Mouse (Mus musculus) cerebellum, adult 11-12 months (tissue): Measurements from ENCODE around the gene Lrpprc.

Source experiments
- DNase-seq: peaks from one replicate; pipeline ENCODE4 v3.0.0; 2022

The Lrpprc gene

DNA sequence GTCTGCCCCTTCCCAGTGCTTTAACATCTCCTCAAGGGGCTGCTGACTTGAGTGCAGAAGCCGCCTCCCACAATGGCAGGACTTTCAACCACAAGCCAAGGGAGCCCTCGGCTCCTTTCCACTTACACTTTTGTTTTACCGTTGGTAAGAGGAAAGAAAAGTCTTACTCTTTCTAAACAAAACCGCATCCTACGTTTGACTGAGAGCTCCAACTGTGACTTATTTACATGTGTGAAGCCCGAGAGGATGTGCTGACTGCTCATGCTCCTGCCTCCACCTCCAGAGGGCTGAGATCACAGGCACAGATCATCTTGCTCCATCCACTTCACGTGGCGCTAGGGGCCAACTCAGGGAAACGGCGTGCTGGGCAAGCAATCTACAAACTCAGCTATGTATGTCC lies 32.2 kb downstream of the Lrpprc start:
- DNase-seq, result no peak

DNA sequence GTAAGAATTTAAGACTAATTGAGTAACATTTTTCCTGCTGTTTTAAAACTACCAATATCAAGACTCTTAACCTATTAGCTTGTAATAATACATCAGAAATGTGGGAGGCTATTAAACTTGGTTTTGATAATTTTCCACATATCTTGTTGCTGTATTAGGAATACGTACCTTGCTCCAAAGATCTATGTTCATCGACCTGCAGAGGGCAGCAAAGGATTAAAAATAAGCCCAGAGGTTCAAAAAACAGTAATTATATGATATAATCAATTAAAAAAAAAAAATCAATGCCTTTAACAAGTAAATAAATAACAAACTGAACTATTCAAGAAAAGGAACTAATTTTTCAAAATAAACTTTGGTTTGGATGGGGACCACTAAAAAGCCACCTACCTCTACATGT lies 34.5 kb downstream of the Lrpprc start:
- DNase-seq, result no peak

DNA sequence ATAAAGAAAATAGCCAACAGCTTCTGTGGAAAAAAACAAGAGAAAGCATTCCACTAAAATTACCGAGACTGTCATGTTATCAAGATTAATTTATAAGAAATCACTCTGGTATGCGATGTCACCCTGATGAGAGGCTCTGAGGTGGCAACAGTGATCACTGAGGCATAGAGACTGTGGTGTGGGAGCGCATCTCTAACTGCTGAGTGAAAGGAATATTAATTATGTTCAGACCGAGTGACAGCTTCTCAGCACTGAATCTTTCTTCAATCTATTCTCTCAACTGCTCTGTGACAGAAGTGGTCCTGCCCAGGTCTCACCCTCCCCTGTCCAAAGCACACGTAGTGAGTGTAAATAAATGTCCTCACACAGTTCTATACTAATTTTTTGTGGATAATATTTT lies 37.1 kb downstream of the Lrpprc start:
- no peak for DNase-seq

DNA sequence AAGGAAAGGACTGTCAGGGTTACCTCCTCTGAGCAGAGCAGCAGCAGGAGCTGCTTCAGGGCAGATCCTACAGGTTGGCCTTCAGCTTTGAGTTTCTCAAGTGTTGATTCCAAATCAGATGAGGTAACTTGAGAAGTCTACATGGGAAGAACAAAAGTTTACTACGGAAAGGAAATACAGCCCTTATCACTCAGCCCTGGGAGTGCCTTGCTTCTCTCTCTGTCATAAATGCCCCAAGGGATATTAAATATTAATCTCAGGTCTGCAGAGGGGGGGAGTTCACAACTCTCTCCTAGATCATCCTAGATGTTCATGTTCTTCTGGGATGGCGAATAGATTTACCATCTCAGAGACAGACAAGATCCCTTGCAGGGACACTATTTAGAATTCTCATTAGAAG lies 38.3 kb downstream of the Lrpprc start:
- DNase-seq, result no peak

DNA sequence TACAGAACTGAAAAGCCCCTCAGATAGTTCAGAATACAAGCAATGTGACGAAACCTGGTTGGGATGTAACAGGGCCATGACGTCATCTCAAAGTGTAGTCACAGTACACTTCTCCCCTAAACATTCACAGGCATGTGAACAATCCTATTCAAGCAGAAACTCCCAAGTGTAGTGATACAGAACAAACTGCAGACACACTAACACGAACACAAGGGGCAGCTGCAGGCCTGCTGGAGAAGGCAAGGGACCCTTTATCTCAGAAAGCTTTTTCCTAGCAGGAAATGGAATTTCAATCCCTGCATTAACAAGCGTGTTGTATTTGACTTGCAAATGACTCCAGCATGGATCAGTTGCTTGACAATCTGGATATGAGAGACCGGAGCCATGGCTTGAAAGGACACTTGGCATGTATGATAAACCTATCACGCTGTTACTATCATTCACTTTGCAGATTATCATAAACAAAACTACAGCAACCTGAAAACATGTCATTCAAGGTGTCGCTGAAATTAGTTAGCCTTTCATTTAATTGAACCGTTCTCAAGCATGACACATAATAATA lies 38.9 kb downstream of the Lrpprc start:
- no peak for DNase-seq

DNA sequence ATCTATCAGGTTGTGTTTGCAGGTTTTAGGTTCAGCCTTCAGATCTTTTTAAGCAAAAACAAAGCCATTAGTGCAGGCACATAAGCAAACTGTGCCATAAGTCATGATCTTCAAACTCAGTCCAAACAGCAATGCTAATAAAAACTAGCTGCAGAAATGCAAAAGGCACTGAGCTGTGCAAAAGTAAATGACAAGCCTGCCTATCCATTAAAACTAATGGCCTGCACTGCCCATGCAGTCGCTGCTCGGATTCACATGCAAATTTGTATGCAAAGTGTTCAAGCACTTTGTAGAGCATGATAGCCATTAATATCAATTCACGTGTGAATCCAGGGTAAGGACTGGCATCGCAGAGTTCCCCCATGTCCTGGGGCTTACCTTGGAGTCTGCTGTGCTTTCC lies 40.5 kb downstream of the Lrpprc start:
- no peak for DNase-seq

DNA sequence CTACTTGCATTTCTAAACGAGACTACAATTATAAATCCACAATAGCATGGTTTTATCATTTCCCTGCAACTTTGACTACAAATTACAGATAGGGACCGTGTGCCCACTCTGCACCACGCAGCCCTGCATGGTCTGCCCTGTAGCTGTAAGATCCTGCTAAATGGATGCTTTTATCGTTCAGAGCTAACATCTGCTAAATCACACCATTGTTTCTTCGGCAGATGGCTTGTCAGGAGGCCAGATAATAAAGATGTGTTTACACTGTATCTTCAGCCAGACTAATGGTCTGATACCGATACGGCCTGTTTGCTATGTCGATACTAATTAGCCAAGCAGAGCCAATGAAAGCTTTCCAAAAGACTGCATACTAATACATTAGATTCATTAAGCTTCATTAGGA lies 41.3 kb downstream of the Lrpprc start:
- no peak for DNase-seq

DNA sequence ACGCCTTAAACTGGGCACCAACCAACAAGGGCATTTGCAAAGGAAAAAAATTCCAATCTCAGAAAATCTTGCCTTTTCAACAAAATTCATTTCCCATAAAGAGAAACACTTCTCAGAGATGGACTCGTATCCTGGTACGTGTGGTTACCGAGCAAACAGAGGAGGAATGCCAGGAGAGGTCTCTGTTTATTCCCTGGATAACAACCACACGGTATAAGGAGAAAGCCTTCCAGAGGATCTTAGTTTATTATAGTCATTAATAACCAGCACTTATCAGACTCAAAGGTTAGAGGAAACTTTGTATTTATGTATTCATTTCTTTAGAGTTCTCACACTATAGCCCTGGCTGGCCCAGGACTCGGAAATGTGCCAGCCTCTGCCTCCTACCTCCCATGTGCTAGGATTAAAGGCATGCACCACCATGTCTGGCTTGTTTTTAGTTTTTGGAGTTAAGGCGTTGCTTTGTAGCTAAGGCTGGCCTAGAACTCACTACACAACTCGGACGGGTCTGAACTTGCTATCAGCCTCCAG lies 42.4 kb downstream of the Lrpprc start:
- DNase-seq, result no peak

DNA sequence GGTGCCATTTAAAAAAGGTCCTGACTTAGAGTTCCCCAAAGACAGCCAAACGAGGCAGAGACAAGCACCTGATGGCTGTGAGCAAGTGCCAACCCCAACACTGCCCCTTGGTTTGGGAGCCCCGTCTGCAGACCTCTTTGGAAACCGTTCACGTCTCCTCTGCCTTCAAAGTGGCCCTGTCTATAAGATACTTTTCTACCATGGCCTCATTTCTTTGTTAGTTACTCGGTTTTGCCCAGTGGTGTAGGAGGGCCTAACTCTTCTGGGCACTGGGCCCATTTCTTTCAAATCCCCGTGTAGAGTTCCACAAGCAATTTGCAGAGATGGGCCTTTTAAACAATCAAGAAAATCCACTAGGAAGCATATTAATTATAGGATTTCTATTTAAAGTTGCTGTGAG lies 43.4 kb downstream of the Lrpprc start:
- no peak for DNase-seq

DNA sequence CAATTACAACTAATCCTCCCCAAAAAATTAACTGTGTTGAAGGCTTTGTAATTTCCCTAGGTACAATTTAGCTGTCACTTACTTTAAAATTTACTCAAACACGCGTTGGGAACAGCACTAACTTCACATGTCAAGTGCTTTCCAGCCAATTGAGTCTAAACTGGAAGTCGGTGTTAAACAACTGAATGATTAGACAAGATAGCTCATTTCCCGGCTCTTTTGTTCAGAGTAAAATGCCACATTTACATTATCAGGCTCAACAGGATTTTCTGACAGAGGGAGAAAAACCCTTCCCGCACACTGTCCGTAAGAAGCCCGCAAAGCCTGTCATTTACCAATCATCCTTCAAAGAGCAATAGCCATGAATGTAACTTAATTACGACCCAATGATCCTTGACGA lies 45.6 kb downstream of the Lrpprc start:
- DNase-seq, result no peak

DNA sequence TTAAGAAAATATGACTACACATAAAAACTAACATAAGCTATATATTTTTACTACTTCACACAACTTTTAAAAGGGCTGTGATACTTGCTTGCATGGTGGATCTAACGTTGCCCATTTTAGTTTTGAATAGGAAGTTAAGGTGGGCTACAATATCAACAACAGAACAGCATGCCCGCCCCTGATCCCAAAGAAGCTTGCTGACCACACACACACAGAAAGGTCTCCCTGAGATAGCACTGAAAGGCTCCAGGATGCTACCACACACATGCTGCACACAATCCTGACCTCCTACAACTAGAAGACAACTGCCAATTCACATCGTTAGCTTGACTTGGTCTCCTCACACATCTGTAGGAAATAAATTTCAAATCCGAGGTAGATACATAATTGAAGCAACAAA lies 46.3 kb downstream of the Lrpprc start:
- DNase-seq, result no peak

DNA sequence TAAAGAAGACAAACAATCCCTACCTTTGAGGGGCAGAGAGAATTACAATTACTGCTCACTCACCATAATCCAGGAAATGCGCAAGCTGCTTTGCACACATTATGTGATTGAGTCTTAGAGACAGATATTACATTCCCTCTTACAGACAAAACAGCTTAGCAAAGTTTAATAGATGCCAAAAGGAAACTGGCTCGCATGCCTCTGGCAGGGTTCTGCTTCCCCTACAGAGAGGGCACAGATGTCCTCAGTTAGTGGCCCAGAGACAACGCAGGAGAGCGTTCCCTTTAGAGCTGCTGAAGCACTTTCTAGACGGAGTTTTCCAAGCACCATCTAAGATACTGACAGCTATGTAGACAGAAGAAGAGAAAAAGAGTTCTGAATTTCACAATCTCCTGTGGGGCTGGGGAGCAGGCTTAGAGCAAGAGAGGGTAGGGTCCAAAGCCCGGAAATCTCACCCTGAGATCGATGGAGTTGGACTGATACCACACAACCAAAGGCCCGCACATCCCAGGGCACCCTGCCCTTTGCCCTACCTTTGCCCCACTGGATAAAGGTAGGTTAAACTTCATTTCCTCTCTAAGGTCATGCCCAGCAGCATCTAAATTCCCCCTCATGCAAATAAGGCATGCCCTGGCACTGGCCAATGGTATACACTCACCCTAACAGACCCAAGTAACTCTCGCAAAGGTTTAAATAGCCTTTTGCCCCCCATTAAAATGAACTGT lies 52.4 kb downstream of the Lrpprc start:
- DNase-seq, result peak; percentile 39

DNA sequence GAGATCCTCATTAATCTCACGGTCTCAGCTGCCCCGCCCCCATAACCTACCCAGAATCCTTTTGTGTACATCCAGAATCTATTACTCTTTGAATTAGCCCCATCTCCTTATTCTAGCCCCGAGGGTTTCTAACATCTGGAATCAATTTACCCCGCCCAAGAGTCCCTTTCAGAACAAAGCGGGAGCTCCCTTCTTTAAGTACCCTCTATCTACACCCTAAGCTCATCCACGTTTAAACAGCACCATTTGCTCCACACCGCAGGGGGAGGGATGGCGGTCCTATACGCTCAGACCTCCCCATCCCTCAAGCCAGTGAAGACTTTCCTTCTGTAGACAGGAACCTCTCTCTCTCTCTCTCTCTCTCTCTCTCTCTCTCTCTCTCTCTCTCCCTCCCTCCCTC lies 53.9 kb downstream of the Lrpprc start:
- DNase-seq, result no peak

DNA sequence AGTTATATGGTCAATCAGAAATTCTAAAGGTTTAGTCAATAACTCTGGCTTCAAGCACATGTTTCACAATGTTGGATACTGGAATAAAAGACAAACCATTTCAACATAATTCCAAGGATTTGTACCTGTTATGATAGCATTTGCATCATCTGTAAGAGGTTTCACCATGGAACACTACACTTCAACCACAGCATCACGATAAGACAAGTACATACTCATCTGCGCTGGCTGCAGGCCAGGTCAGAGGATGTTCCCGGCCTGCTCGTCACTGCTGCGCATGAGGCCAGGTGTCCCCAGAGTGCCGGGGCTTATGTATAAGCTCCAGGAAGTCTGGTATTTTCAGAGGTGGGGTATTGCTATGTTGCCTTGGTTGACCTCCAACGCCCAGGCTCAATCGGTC lies 58.0 kb downstream of the Lrpprc start:
- DNase-seq, result no peak

DNA sequence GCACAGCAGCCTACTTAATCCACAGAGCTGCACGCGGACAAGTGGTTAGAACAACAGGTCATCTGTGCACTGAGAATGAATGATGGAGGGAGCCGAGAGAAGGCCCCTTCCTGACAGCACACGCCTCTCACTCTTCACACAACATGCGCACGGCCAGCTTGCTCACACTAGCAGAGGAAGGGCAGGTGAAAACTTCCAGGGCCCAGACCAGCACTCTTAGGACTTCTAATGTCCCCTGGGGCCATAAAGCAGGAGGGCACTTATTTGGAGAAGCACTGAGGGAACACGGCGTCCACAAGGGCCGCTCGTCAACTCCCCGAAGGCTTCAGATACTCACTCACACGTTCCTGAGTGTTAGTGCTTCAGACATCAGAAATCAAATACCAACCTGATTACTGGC lies 59.2 kb downstream of the Lrpprc start:
- no peak for DNase-seq

DNA sequence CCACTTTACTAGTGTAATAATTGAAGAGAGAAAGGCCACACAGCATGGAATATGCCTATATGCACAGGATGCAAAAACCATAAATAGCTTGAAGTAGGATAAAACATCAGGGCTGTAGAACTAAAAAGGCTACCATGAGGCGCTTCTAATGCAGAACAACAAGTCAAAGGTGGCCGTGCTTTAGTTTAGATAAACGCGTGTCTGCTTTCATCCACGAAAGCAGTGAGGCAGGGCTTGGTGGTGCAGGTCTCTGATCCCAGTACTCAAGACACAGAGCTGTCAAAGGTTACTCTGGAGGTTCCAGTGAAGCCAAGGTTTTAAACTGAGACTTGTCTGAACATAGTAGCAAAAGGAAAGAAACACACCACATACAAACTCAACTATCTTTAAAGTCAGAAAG lies 61.4 kb downstream of the Lrpprc start:
- DNase-seq, result no peak

DNA sequence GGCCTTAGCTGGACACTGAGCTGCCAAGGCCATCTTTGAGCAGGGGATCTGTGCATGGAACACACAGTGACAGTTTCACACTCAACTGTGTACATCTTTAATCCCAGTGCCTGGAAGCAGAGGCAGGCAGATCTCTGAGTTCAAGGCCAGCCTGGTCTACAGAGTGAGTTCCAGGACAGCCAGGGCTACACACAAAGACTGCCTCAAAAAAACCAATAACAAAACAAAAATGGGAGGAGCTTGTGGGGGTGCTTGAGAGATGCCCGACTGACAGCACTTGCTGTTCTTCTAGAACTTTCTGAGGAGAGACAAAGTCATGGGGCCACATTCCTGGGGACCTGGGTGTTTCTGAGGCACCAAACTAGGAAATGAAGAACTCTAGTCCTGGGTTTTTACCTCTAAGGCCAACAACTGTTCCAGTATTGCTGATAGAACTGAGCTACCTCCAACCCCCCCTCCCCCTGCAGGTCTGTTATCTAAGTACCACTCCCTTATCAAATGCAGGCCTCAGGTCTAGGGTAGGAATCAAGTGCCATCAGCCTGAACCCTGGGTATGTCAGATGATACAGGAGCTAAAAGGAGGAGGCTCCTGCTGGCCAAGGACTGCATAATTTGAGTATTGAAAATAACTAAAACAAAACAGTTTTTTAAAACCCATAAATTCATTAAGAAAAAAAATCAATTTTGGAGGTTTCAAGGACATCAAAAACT lies 62.2 kb downstream of the Lrpprc start:
- no peak for DNase-seq

DNA sequence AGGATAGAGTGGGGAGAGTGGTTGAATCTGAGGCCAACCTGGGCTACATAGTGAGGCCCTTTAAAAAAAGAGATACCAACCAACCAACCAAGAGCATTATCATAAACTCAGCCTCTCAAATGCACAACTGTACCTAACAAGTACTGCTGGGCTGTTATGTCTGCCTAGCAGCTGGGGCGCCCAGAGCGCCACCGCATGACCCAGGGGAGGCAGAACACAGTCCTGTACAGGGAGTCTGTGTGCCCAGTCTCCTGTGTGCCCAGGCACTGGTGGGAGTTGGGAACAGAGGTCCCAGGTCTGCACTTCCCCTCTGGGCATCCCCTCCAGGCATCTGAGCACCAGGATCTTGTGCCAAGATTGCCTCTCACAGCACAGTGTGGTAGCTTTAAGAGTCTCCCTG lies 65.4 kb downstream of the Lrpprc start:
- no peak for DNase-seq

DNA sequence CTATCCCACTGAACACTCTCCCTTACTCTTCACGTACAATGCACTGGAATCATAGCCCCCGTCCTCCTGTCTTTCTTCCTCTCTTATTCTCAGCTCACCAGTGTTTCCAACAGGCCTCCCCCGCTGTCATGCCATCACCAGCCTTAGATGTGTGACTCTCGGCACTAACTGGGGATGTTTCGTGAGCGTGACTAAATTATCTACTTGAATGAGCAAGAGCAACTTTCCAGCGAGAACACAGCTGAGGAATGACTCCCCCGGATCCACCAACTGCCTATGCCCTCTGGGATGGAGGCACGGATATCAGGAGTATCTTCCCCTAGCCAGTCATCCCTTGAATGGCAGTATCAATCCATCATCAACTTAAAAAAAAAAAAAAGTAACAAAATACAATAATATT lies 66.6 kb downstream of the Lrpprc start:
- DNase-seq, result no peak

DNA sequence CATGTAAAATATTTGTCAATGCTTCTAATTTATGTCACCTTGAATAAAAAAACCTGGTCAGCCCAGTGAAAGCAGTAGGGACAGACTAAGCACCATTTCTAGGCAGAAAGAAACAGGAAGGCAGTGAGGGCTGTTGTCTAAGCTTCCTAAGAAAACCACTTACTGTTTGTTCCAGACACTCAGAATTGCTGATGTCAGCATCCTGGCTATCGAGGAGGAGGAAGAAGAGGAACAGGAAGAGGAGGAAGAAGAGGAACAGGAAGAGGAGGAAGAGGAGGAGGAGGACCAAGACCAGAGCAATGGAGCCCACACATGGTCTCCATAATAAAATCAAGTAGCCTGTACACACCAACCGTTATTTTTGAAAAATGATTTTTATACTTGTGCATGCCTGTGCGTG lies 71.5 kb downstream of the Lrpprc start:
- no peak for DNase-seq

DNA sequence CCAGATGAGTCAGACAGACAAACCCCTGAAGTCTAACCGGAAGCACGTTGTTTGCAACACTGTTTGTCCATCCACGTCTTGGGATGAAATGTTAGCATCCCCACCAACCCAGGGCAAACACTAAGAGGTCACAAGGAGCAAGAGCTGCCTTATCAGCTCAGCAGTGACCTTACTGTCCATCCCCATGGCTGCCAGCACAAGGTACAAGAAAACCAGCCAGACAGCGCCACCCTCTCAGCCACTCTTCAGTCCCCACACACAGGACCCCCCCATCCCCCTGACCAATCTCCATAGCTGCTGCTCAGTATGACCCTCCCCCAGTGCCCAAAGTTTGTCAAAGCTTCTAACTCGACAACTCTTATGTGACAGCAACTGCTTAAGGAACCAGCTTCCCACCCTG lies 73.2 kb downstream of the Lrpprc start:
- no peak for DNase-seq

DNA sequence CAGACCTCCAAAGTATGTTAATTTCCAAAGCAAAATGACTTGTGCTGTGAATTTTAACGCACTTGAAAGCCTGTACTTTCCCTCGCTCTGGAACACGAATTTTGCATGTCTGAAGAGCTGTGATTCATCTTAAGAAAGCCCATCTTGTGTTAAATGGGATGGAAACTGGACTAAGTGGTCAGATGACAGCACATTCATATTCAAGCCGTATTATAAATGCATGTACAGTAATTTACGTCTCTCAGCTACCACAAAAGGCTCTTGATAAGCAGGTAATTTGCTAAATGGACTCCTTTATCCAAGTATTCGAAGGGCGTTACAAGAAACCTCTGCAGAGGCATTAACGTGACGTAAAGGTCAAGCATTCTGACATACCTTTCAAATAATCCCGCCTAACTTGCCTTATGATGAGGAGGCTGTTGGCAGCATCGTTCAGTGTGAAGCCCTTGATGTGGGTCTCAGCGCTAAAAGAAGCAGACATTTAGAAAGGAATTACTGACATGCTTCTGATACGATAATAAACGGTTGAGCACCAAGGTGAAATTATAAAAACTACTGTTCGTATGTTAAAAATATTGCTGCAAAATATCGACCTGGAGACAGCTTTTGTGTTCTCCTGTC lies 74.2 kb downstream of the Lrpprc start:
- no peak for DNase-seq

DNA sequence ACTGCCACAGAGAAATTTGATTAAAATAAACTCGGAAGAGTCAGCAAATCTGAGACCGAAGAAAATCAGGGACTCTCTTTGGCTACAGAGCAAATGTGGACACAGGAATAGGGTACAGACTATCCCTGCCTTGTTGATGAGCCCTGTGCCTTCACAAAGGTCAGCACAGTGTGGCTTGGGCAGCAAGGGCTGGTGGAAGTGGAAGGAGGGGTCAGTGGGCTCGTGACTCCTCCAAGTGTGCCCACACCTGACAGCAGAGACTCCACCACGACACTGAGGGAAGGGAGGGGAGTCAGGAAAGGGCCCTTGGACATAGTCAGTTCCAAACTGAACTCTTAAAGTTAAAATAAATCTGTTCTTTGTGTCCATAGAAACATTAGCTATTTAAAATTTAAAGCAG lies 75.7 kb downstream of the Lrpprc start:
- no peak for DNase-seq
